Mouse (Mus musculus) cerebellum, postnatal 10 days (tissue): Measurements from ENCODE around the gene Srebf2.

Source experiments
- DNase-seq, 2 experiments: peaks; one replicate each; pipeline ENCODE4 v3.0.0; 2021; ENCODE audit warnings: mixed read lengths in 2 of 2

The Srebf2 gene

GRCm38 (mm10) chr15:82208307-82208706, 61.3 kb downstream of the Srebf2 start:
- DNase-seq = no peak

- DNase-seq = peak; percentile 71 to 78
These were observed 62.5 kb downstream of the Srebf2 start for GRCm38 (mm10) chr15:82209295-82210050.

- DNase-seq = no peak
These were observed 63.8 kb downstream of the Srebf2 start for GRCm38 (mm10) chr15:82210801-82211200.

- DNase-seq = no peak
These were observed 64.3 kb downstream of the Srebf2 start for GRCm38 (mm10) chr15:82211281-82211680.

GRCm38 (mm10) chr15:82211911-82212751, 65.2 kb downstream of the Srebf2 start:
- DNase-seq = peak; percentile 78 to 80

GRCm38 (mm10) chr15:82212752-82213063, 65.7 kb downstream of the Srebf2 start, which contains the start of gene Shisa8:
Shisa8 (minus strand) TSS chr15:82212815.
- DNase-seq = peak; percentile 80 to 84

- DNase-seq = peak; percentile 67 to 69
These were observed 66.2 kb downstream of the Srebf2 start for GRCm38 (mm10) chr15:82213222-82213621.

GRCm38 (mm10) chr15:82215332-82216046, 68.5 kb downstream of the Srebf2 start:
- peak; percentile 83 for DNase-seq

GRCm38 (mm10) chr15:82216142-82216827, 69.3 kb downstream of the Srebf2 start:
- peak; percentile 74 to 75 for DNase-seq

GRCm38 (mm10) chr15:82217039-82217438, 70.1 kb downstream of the Srebf2 start:
- DNase-seq = no peak

- DNase-seq = no peak
These were observed 71.0 kb downstream of the Srebf2 start for GRCm38 (mm10) chr15:82217980-82218379.

- no peak for DNase-seq
These were observed 72.0 kb downstream of the Srebf2 start for GRCm38 (mm10) chr15:82218778-82219666.

- DNase-seq = peak in 1 of 2 experiments; percentile 58
These were observed 73.2 kb downstream of the Srebf2 start for GRCm38 (mm10) chr15:82220003-82220675.

GRCm38 (mm10) chr15:82221104-82221860, 74.3 kb downstream of the Srebf2 start:
- peak in 1 of 2 experiments; percentile 53 for DNase-seq

- peak in 1 of 2 experiments; percentile 1 for DNase-seq
These were observed 76.3 kb downstream of the Srebf2 start for GRCm38 (mm10) chr15:82223251-82223650.

- peak; percentile 73 to 77 for DNase-seq
These were observed 76.9 kb downstream of the Srebf2 start, which contains the start of gene Tnfrsf13c for GRCm38 (mm10) chr15:82223657-82224601. Tnfrsf13c (minus strand) TSS chr15:82224369.

- no peak for DNase-seq
These were observed 77.7 kb downstream of the Srebf2 start for GRCm38 (mm10) chr15:82224602-82225215.

- peak in 1 of 2 experiments; percentile 3 for DNase-seq
These were observed 78.8 kb downstream of the Srebf2 start for GRCm38 (mm10) chr15:82225769-82226168.
